Mouse (Mus musculus): Measurements from ENCODE around the gene Nexmif. TPM values are rescaled to one million over a fixed set of nuclear protein-coding genes. Genes with fewer than 3 reads are reported as not detected.

Gene Nexmif
- 0.35 and 0.37 TPM in 2 replicates for polyA plus RNA-seq (2015; fragmentation: Nextera tagmentation; extraction: Ambion mirVana)

DNA sequence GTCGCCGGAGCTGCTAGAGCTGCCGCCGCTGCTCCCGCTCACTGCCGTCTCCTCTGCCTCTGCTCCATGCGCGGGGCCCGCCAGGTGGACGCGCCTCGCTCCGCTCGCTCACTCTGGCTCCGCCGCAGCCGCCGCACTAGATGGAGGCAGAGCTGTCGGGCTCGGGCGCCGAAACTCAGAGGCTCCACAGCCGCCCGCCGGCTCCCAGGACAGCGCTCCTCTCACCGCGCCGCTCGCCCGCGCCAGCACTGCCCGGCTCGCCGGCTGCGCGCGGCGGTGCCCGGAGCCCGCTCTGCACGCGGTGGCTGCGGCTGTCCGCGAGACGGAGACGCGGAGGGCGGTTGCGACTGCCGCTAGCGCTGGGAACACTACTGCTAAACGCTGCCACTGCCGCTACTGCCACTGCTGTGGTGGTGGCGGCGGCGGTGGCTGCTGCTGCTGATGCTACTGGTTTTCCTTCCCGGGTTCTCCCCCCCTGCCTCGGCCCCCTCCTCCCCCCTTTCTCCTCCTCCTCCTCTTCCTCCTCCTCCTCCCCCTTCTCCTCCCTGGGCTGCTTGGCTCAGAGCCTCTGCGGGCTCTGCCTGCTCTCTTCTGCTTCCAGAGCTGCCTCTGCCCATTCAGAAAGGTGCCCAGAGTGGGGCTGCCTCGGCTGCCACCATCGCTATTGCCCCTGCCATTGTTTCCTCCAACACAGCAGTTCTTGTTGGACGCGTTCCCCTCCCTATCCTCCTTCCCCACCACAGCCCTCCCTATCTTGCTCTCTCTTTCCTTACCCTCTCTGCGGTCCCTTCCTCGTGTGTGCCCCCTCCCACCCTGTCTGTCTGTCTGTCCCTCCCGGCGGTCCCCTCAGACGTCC is at the start of gene Nexmif:
TSS of gene Nexmif (minus strand) at position 450 of the 856 bp plus-strand sequence.
- ATAC-seq = peak; percentile 83
- H3K9ac ChIP-seq (ENCODE audit: low read depth, low read length) = peak within 1 kb of the TSS; percentile 45; the same call in 1 of the 2 replicates
- H3K4me2 ChIP-seq (ENCODE audit: low read depth, low read length) = peak within 1 kb of the TSS; percentile 76
- H3K4me1 ChIP-seq (ENCODE audit: control insufficient read depth, insufficient read depth, low read length) = no peaks in the 10 kb centered on the region
- peak within 1 kb of the TSS; percentile 52 for H3K4me3 ChIP-seq (ENCODE audit: low read length)
- peaks cover 36% of the 10 kb centered on the region for H3K27me3 ChIP-seq (replicated peaks; ENCODE audit: control insufficient read depth, insufficient read depth, low read length)
- H3K9me3 ChIP-seq (ENCODE audit: control insufficient read depth, low read length) = no peaks in the 10 kb centered on the region
- no peak within 1 kb of the TSS for H3K27ac ChIP-seq (ENCODE audit: low read length)
- no peaks in the 10 kb centered on the region for H3K36me3 ChIP-seq (ENCODE audit: control insufficient read depth, insufficient read depth, low read length)
- 21% methylated on average over 65 of the region's 70 CpGs for WGBS

GRCm38 (mm10) chrX:104208701-104209100 is 7.7 kb upstream of the Nexmif start:
- 75% methylated on average over 2 of the region's 2 CpGs for WGBS

GRCm38 (mm10) chrX:104201592-104202139 is 681 bp upstream of the Nexmif start:
- H3K27ac ChIP-seq (ENCODE audit: low read length) = no peak overlapping the region
- peaks cover 33% of the 10 kb centered on the region for H3K27me3 ChIP-seq (replicated peaks; ENCODE audit: control insufficient read depth, insufficient read depth, low read length)
- no peak overlapping the region for H3K9ac ChIP-seq (ENCODE audit: low read depth, low read length)
- 22% methylated on average over 21 of the region's 21 CpGs for WGBS
- peak overlapping the region; percentile 52 for H3K4me3 ChIP-seq (ENCODE audit: low read length)
- H3K4me2 ChIP-seq (ENCODE audit: low read depth, low read length) = peak overlapping the region; percentile 76
- H3K4me1 ChIP-seq (ENCODE audit: control insufficient read depth, insufficient read depth, low read length) = no peaks in the 10 kb centered on the region
- ATAC-seq = no peak
- no peaks in the 10 kb centered on the region for H3K36me3 ChIP-seq (ENCODE audit: control insufficient read depth, insufficient read depth, low read length)
- no peaks in the 10 kb centered on the region for H3K9me3 ChIP-seq (ENCODE audit: control insufficient read depth, low read length)

More at GRCm38 (mm10) chrX:104208701-104209100, 7.7 kb upstream of the Nexmif start:
- Histone ChIP-seq H3K27me3 (replicated peaks; ENCODE audit: control insufficient read depth, insufficient read depth, low read length) (no peaks in the 10 kb centered on the region), H3K9me3 (ENCODE audit: control insufficient read depth, low read length) (no peaks in the 10 kb centered on the region), H3K4me3 (ENCODE audit: low read length) (no peak overlapping the region), H3K27ac (ENCODE audit: low read length) (no peak overlapping the region), H3K36me3 (ENCODE audit: control insufficient read depth, insufficient read depth, low read length) (no peaks in the 10 kb centered on the region), H3K9ac (ENCODE audit: low read depth, low read length) (no peak overlapping the region), H3K4me1 (ENCODE audit: control insufficient read depth, insufficient read depth, low read length) (no peaks in the 10 kb centered on the region), H3K4me2 (ENCODE audit: low read depth, low read length) (no peak overlapping the region)
- no peak for ATAC-seq

GRCm38 (mm10) chrX:104200388-104200735 is 623 bp downstream of the Nexmif start:
- H3K27ac ChIP-seq (ENCODE audit: low read length) = no peak overlapping the region
- H3K27me3 ChIP-seq (replicated peaks; ENCODE audit: control insufficient read depth, insufficient read depth, low read length) = peaks cover 36% of the 10 kb centered on the region
- H3K9me3 ChIP-seq (ENCODE audit: control insufficient read depth, low read length) = no peaks in the 10 kb centered on the region
- ATAC-seq = peak; percentile 69
- H3K9ac ChIP-seq (ENCODE audit: low read depth, low read length) = peak overlapping the region; percentile 45; the same call in 1 of the 2 replicates
- 58% methylated on average over 12 of the region's 37 CpGs for WGBS
- no peaks in the 10 kb centered on the region for H3K36me3 ChIP-seq (ENCODE audit: control insufficient read depth, insufficient read depth, low read length)
- peak overlapping the region; percentile 76 for H3K4me2 ChIP-seq (ENCODE audit: low read depth, low read length)
- H3K4me3 ChIP-seq (ENCODE audit: low read length) = peak overlapping the region; percentile 52
- H3K4me1 ChIP-seq (ENCODE audit: control insufficient read depth, insufficient read depth, low read length) = no peaks in the 10 kb centered on the region

DNA sequence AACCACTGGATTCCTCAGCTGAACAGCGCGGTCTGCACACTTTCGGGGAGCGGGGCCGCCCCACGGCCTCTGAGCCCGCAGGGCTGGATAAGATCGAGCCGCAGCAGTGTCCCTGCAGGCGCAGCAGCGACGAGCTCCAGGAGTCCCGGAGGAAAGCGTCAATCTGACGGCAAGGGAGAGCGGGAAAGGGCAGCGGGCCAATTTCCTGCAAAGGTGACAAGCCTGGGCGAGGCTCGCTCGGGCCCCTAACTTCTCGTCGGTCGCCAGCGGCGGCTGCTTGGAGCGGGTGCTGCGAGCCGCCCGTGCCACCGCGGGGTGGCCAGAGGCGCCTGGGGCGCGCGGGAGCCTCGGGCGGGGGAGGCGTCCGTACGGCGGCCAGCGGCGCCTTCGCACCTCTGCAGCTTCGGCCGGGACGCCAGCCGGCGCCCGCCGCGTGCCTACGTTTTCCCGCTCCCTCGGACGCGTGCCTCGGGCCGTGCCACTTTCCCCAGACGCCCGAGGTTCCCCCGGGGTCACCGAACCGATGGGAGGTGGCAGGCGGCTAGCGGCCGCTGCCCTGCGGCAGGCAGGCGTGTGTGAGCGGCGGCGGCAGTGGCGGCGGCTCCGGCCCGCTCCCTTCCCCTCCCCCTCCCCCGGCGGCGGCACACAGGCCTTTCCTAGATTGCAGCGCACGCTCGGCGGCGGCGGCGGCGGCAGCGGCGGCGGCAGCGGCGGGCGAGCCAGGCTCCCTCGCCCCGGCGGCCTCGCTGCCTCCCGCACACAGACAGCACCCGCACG is 1.2 kb downstream of the Nexmif start:
- peak overlapping the region; percentile 52 for H3K4me3 ChIP-seq (ENCODE audit: low read length)
- 21% methylated on average over 64 of the region's 100 CpGs for WGBS
- peak overlapping the region; percentile 45; the same call in 1 of the 2 replicates for H3K9ac ChIP-seq (ENCODE audit: low read depth, low read length)
- no peaks in the 10 kb centered on the region for H3K4me1 ChIP-seq (ENCODE audit: control insufficient read depth, insufficient read depth, low read length)
- H3K4me2 ChIP-seq (ENCODE audit: low read depth, low read length) = peak overlapping the region; percentile 76
- peaks cover 36% of the 10 kb centered on the region for H3K27me3 ChIP-seq (replicated peaks; ENCODE audit: control insufficient read depth, insufficient read depth, low read length)
- peak; percentile 34 for ATAC-seq
- no peak overlapping the region for H3K27ac ChIP-seq (ENCODE audit: low read length)
- H3K36me3 ChIP-seq (ENCODE audit: control insufficient read depth, insufficient read depth, low read length) = no peaks in the 10 kb centered on the region
- H3K9me3 ChIP-seq (ENCODE audit: control insufficient read depth, low read length) = no peaks in the 10 kb centered on the region

- Histone ChIP-seq H3K4me3 (ENCODE audit: low read length) (no peak overlapping the region), H3K4me2 (ENCODE audit: low read depth, low read length) (no peak overlapping the region; the same call in 1 of the 2 replicates), H3K27me3 (replicated peaks; ENCODE audit: control insufficient read depth, insufficient read depth, low read length) (peaks cover 36% of the 10 kb centered on the region), H3K27ac (ENCODE audit: low read length) (no peak overlapping the region), H3K9ac (ENCODE audit: low read depth, low read length) (no peak overlapping the region), H3K4me1 (ENCODE audit: control insufficient read depth, insufficient read depth, low read length) (no peaks in the 10 kb centered on the region), H3K36me3 (ENCODE audit: control insufficient read depth, insufficient read depth, low read length) (no peaks in the 10 kb centered on the region), H3K9me3 (ENCODE audit: control insufficient read depth, low read length) (no peaks in the 10 kb centered on the region)
- ATAC-seq = no peak
- 51% methylated on average over 5 of the region's 5 CpGs for WGBS
Observed at GRCm38 (mm10) chrX:104199070-104199469, 1.9 kb downstream of the Nexmif start.

DNA sequence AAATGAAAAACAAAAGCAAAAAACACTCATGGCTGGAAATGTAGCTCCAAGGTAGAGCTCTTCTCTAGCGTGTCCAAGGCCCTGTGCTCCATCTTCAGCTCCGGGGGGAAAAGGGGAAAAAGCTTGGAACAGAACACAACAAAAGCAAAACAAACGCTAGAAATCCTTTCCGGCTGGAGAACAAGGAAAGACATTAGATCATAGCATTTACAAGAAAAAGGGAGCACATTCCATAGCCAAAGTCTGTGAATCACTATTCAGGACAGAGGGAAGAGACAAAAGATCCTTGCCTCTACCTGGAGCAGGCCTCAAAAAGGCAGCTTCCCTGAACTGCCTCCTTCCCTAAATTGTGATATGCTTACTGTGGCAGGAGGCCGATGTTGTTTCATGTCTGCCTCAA is 4.4 kb downstream of the Nexmif start:
- no peak overlapping the region for H3K4me3 ChIP-seq (ENCODE audit: low read length)
- no peak overlapping the region for H3K27ac ChIP-seq (ENCODE audit: low read length)
- H3K4me2 ChIP-seq (ENCODE audit: low read depth, low read length) = no peak overlapping the region
- no peaks in the 10 kb centered on the region for H3K4me1 ChIP-seq (ENCODE audit: control insufficient read depth, insufficient read depth, low read length)
- ATAC-seq = no peak
- H3K9me3 ChIP-seq (ENCODE audit: control insufficient read depth, low read length) = no peaks in the 10 kb centered on the region
- H3K9ac ChIP-seq (ENCODE audit: low read depth, low read length) = no peak overlapping the region
- peaks cover 24% of the 10 kb centered on the region for H3K27me3 ChIP-seq (replicated peaks; ENCODE audit: control insufficient read depth, insufficient read depth, low read length)
- 65% methylated on average over 5 of the region's 5 CpGs for WGBS
- H3K36me3 ChIP-seq (ENCODE audit: control insufficient read depth, insufficient read depth, low read length) = no peaks in the 10 kb centered on the region

GRCm38 (mm10) chrX:104179257-104179656 is 21.7 kb downstream of the Nexmif start:
- 17% methylated on average over 2 of the region's 2 CpGs for WGBS
- Histone ChIP-seq H3K27me3 (replicated peaks; ENCODE audit: control insufficient read depth, insufficient read depth, low read length) (0 out of 2 replicates have a peak, but pooled peaks cover 2% of the 10 kb centered on the region), H3K36me3 (ENCODE audit: control insufficient read depth, insufficient read depth, low read length) (no peaks in the 10 kb centered on the region), H3K4me3 (ENCODE audit: low read length) (no peak overlapping the region), H3K9me3 (ENCODE audit: control insufficient read depth, low read length) (no peaks in the 10 kb centered on the region), H3K4me2 (ENCODE audit: low read depth, low read length) (no peak overlapping the region), H3K27ac (ENCODE audit: low read length) (no peak overlapping the region), H3K4me1 (ENCODE audit: control insufficient read depth, insufficient read depth, low read length) (no peaks in the 10 kb centered on the region), H3K9ac (ENCODE audit: low read depth, low read length) (no peak overlapping the region)
- ATAC-seq = no peak

DNA sequence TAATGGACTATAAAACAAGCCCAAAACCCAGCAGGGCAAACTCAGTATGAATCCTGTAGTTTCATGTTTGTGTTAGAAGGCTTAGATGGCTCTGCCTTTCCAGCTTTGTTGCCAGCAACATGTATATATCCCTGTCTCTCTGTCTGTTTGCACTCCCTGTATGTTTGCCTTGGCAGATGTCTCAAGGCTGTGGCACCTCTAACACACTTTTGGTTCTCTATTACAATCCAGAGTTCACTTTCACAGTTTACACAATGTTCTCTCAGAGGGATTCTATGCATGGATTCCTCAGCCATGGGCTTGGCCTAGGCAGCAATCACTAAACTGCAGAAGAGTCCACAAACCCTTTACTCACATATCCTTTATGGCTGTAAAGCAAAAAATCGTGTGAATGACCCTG is 50.9 kb downstream of the Nexmif start:
- no peak for ATAC-seq
- H3K9me3 ChIP-seq (ENCODE audit: control insufficient read depth, low read length) = no peaks in the 10 kb centered on the region
- no peaks in the 10 kb centered on the region for H3K27me3 ChIP-seq (replicated peaks; ENCODE audit: control insufficient read depth, insufficient read depth, low read length)
- H3K9ac ChIP-seq (ENCODE audit: low read depth, low read length) = no peak overlapping the region
- no peaks in the 10 kb centered on the region for H3K4me1 ChIP-seq (ENCODE audit: control insufficient read depth, insufficient read depth, low read length)
- H3K4me2 ChIP-seq (ENCODE audit: low read depth, low read length) = no peak overlapping the region
- no peak overlapping the region for H3K27ac ChIP-seq (ENCODE audit: low read length)
- H3K4me3 ChIP-seq (ENCODE audit: low read length) = no peak overlapping the region
- no peaks in the 10 kb centered on the region for H3K36me3 ChIP-seq (ENCODE audit: control insufficient read depth, insufficient read depth, low read length)
- 34% methylated on average over 1 of the region's 1 CpGs for WGBS

Measured in intestine, embryonic 16.5 days (tissue).